Mouse (Mus musculus): ENCODE measurements around the gene Git2. TPM values are rescaled to one million over a fixed set of nuclear protein-coding genes. Genes with fewer than 3 reads are reported as not detected.

Git2 gene
- total RNA-seq (2014; rRNA removed) (11.0 and 13.2 TPM in 2 replicates), polyA plus RNA-seq (2012; rRNA removed) (11.1 and 11.8 TPM in 2 replicates)

DNA sequence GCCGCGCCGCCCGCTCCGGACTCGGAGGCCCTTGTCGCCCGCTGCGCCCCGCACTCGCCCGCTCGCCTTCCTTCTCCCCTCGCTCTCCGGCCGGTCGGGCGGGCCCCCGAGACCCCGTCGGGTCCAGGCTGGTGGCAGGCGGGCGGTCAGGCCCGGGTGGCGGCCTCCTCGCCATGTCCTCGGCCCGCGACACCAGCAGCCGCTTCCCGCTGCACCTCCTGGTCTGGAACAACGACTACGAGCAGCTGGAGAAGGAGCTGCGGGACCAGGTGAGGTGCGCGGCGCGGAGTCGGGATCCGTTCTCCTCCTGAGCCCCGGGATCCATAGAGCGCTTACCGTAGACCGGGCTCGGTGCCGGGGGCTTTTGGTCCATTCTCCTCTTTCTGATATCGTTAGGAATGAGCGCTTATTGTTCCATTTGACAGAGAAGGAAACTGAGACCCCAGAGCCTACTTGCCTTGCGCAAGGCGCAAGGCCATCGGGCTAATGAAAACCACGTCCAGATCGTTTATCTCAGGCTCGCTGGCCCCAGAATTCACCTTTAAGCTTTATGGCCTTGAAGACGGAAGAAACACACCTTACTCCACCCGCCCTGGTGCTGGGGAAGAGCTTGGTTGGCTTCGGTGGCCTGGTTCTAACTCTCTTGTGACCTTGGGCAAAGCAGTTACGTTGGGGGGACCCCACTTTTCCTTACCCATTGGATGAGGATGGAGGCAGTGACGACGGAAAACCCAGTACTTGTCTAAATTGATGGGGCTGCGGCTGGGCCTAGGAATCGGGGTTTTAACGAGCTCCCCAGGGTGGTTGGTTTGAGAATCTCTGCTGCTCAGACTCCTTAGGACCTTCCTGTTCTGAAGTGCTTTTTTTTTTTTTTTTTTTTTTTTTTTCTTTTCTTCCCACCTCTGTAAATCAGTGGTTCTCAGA is at the start of gene Git2:
TSS of gene Git2 (minus strand) at position 462 of the 924 bp plus-strand sequence.
- peak within 1 kb of the TSS; percentile 77 for H3K9ac ChIP-seq (ENCODE audit: low read depth, low read length)
- peaks cover 10% of the 10 kb centered on the region for H3K4me1 ChIP-seq (ENCODE audit: control insufficient read depth, insufficient read depth, low read length)
- WGBS: 3% methylated on average over 58 of the region's 63 CpGs
- DNase-seq (ENCODE audit: extremely low read depth, low read depth, low spot score): no peak
- TF ChIP-seq POLR2A (IDR thresholded peaks at IDR 0.05; ENCODE audit: extremely low read depth, insufficient read depth, low read length) (no peak), CTCF (IDR thresholded peaks at IDR 0.05; ENCODE audit: low read depth, low read length) (no peak)
- no peaks in the 10 kb centered on the region for H3K27me3 ChIP-seq (ENCODE audit: control insufficient read depth, insufficient read depth, low read length)
- peaks cover 53% of the 10 kb centered on the region for H3K79me2 ChIP-seq (ENCODE audit: control insufficient read depth, insufficient read depth, low read length)
- no peaks in the 10 kb centered on the region for H3K36me3 ChIP-seq (ENCODE audit: control insufficient read depth, insufficient read depth, low read length)
- H3K27ac ChIP-seq (replicated peaks; ENCODE audit: insufficient read depth, low read depth, low read length): peak within 1 kb of the TSS; percentile 74
- H3K4me3 ChIP-seq (ENCODE audit: insufficient read depth, low read depth, low read length): peak within 1 kb of the TSS; percentile 57

DNA sequence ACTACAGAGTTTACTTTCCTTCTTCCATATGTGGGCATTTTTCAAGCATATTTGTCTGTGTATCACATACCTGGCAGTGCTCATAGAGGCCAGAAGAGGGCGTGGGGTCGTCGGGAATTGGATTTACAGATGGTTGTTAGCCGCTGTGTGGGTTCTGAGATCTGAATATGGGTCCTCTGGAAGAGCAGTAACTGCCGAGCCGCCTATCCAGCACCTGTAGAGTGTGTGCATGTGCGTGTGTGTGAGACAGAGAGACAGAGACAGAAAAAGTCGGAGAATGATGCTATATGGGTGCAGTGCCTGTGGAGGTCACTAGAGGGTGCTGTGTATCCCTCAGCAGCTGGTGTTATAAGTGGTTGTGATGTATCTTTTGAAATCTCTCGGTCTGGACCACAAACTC is 48.9 kb upstream of the Git2 start:
- no peak overlapping the region for H3K4me3 ChIP-seq (ENCODE audit: insufficient read depth, low read depth, low read length)
- WGBS: 30% methylated on average over 9 of the region's 9 CpGs
- no peaks in the 10 kb centered on the region for H3K27me3 ChIP-seq (ENCODE audit: control insufficient read depth, insufficient read depth, low read length)
- DNase-seq (ENCODE audit: extremely low read depth, low read depth, low spot score): peak; percentile 33
- no peak overlapping the region for H3K9ac ChIP-seq (ENCODE audit: low read depth, low read length)
- H3K4me1 ChIP-seq (ENCODE audit: control insufficient read depth, insufficient read depth, low read length): no peaks in the 10 kb centered on the region; the same call in 1 of the 2 replicates
- no peaks in the 10 kb centered on the region for H3K79me2 ChIP-seq (ENCODE audit: control insufficient read depth, insufficient read depth, low read length)
- no peaks in the 10 kb centered on the region for H3K36me3 ChIP-seq (ENCODE audit: control insufficient read depth, insufficient read depth, low read length)
- TF ChIP-seq CTCF (IDR thresholded peaks at IDR 0.05; ENCODE audit: low read depth, low read length): peak; percentile 64
- no peak for TF ChIP-seq POLR2A (IDR thresholded peaks at IDR 0.05; ENCODE audit: extremely low read depth, insufficient read depth, low read length)
- no peak overlapping the region for H3K27ac ChIP-seq (replicated peaks; ENCODE audit: insufficient read depth, low read depth, low read length)

DNA sequence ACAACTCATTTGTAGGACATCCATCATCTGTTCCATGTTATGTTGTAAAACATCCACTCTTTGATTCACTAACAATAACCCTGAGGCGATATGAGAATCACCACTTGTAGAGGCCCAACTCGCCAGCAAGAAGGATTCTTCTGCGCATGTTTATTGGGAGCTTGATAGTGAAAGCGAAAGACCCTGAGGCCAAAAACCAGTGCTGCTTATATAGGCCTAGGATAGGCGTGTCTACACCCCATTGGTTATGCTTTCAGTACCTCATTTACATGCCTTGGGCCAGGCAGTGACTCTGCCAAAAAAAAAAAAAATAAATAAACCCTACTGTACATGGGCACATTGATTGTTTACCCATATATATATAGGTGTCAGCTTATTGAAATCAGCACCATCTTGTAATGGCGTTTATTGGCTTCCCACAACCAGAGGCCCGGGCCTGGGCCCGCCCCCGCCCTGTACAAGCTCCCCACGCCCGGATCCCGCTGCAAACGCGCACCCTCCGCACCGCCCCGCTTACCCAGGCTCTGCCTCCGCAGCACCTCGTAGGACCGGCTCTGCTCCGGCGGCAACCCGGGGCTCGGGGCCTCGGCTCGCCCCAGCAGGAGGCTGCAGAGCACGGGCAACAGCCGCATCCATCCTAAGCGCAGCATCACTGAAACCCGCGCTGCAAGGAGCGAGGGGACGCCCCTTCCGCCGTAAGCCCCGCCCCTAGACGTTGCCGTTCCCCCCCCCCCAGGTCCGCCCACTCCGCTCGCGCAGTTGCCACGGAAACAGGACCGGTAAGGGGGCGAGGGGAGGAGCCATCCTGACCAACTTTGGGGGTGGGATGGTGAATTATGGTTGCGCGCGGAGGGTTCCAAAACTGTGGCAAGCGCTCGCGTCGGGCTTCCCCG is 47.7 kb upstream of the Git2 start, which contains the start of gene 1500011B03Rik:
TSS of gene 1500011B03Rik (minus strand) at position 673 of the 893 bp plus-strand sequence.
- no peaks in the 10 kb centered on the region for H3K36me3 ChIP-seq (ENCODE audit: control insufficient read depth, insufficient read depth, low read length)
- no peaks in the 10 kb centered on the region for H3K27me3 ChIP-seq (ENCODE audit: control insufficient read depth, insufficient read depth, low read length)
- H3K4me3 ChIP-seq (ENCODE audit: insufficient read depth, low read depth, low read length): peak within 1 kb of the TSS; percentile 90
- H3K27ac ChIP-seq (replicated peaks; ENCODE audit: insufficient read depth, low read depth, low read length): no peak within 1 kb of the TSS
- no peaks in the 10 kb centered on the region for H3K79me2 ChIP-seq (ENCODE audit: control insufficient read depth, insufficient read depth, low read length)
- H3K9ac ChIP-seq (ENCODE audit: low read depth, low read length): peak within 1 kb of the TSS; percentile 46; the same call in 1 of the 2 replicates
- TF ChIP-seq CTCF (IDR thresholded peaks at IDR 0.05; ENCODE audit: low read depth, low read length): no peak
- TF ChIP-seq POLR2A (IDR thresholded peaks at IDR 0.05; ENCODE audit: extremely low read depth, insufficient read depth, low read length): no peak
- 14% methylated on average over 53 of the region's 53 CpGs for WGBS
- no peaks in the 10 kb centered on the region; the same call in 1 of the 2 replicates for H3K4me1 ChIP-seq (ENCODE audit: control insufficient read depth, insufficient read depth, low read length)
- DNase-seq (ENCODE audit: extremely low read depth, low read depth, low spot score): no peak

DNA sequence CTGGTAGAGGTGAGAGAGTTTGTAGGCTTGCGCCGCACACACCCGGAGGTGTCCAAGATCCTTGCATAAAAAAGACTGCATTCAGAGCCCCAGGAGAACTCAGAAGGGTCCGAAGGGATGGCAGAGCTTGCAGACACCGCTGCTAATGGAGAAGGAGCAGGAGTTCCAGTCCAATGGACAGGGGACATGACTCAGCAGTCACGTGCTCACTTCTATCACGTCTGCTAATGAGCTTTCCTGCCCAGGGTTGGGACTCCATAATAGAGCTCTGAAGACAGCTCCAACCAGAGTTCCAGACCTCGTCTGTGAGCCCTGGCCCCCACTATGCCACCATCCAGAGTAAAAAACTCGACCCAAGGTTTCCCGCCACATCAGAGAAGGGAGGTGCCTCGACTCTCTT is 42.8 kb upstream of the Git2 start:
- Histone ChIP-seq H3K4me1 (ENCODE audit: control insufficient read depth, insufficient read depth, low read length) (no peaks in the 10 kb centered on the region), H3K79me2 (ENCODE audit: control insufficient read depth, insufficient read depth, low read length) (no peaks in the 10 kb centered on the region), H3K4me3 (ENCODE audit: insufficient read depth, low read depth, low read length) (no peak overlapping the region), H3K27ac (replicated peaks; ENCODE audit: insufficient read depth, low read depth, low read length) (no peak overlapping the region), H3K9ac (ENCODE audit: low read depth, low read length) (no peak overlapping the region), H3K27me3 (ENCODE audit: control insufficient read depth, insufficient read depth, low read length) (no peaks in the 10 kb centered on the region), H3K36me3 (ENCODE audit: control insufficient read depth, insufficient read depth, low read length) (no peaks in the 10 kb centered on the region)
- no peak for DNase-seq (ENCODE audit: extremely low read depth, low read depth, low spot score)
- 77% methylated on average over 11 of the region's 11 CpGs for WGBS
- TF ChIP-seq CTCF (IDR thresholded peaks at IDR 0.05; ENCODE audit: low read depth, low read length) (no peak), POLR2A (IDR thresholded peaks at IDR 0.05; ENCODE audit: extremely low read depth, insufficient read depth, low read length) (no peak)

DNA sequence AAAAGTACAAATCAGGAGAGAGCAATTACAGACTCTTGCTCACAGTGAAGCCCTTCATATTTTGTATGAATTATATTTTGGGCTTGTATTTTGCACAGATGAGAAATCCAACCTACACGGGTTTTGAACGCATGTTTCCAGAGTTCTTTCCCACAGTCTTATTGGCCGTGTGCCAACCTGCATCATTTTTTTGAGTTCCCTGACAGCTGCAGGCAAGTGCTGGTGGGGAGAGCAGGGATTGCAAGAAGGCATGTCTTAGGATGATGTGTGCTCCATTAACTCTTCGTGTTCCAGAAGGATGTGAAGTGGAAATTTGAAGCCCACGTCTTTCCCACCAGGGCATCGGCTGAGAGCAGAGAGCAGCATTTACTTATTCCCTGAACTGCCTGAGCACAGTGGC is 41.3 kb upstream of the Git2 start:
- no peaks in the 10 kb centered on the region for H3K79me2 ChIP-seq (ENCODE audit: control insufficient read depth, insufficient read depth, low read length)
- no peaks in the 10 kb centered on the region for H3K36me3 ChIP-seq (ENCODE audit: control insufficient read depth, insufficient read depth, low read length)
- no peaks in the 10 kb centered on the region for H3K4me1 ChIP-seq (ENCODE audit: control insufficient read depth, insufficient read depth, low read length)
- no peak overlapping the region for H3K4me3 ChIP-seq (ENCODE audit: insufficient read depth, low read depth, low read length)
- no peak overlapping the region for H3K27ac ChIP-seq (replicated peaks; ENCODE audit: insufficient read depth, low read depth, low read length)
- 82% methylated on average over 6 of the region's 6 CpGs for WGBS
- no peak for DNase-seq (ENCODE audit: extremely low read depth, low read depth, low spot score)
- TF ChIP-seq POLR2A (IDR thresholded peaks at IDR 0.05; ENCODE audit: extremely low read depth, insufficient read depth, low read length) (no peak), CTCF (IDR thresholded peaks at IDR 0.05; ENCODE audit: low read depth, low read length) (no peak)
- no peak overlapping the region for H3K9ac ChIP-seq (ENCODE audit: low read depth, low read length)
- no peaks in the 10 kb centered on the region for H3K27me3 ChIP-seq (ENCODE audit: control insufficient read depth, insufficient read depth, low read length)

Measured in liver, adult 2 months (tissue).